Mouse (Mus musculus) adrenal gland, postnatal 36 days (tissue): ENCODE measurements around the gene Cdkn2aipnl. TPM values are rescaled to one million over a fixed set of nuclear protein-coding genes. Genes with fewer than 3 reads are reported as not detected.

Source experiments
- DNase-seq, 2 experiments: peaks; one replicate each; pipeline ENCODE4 v3.0.0; 2021; ENCODE audit warnings: mixed read lengths in 1 of 2
- long read RNA-seq, 2 experiments: library from polyadenylated mRNA; stranded (forward); transcript quantifications; one replicate each; pipeline ENCODE4 v2.0.0; 2021; ENCODE audit warnings: borderline sequencing depth in 2 of 2
- total RNA-seq, 2 experiments: library from RNA; stranded (reverse); gene quantifications; 2 replicates each; pipeline ENCODE4 v1.2.3; 2021

The Cdkn2aipnl gene
- total RNA-seq, result 10 to 100 TPM; 17.8 to 18.2 TPM
- long read RNA-seq, experiment 1, transcript Cdkn2aipnl-201 (3 exons, 1,832 nt), result major isoform, 9 of 13 reads
- long read RNA-seq, experiment 1, partial matches to known transcripts, result 3 of 13 reads
- long read RNA-seq, experiment 1, other reads (novel, unspliced or antisense), result 1 of 13 reads
- long read RNA-seq, experiment 2, partial matches to known transcripts, result 0 of 4 reads
- long read RNA-seq, experiment 2, other reads (novel, unspliced or antisense), result 0 of 4 reads

DNA sequence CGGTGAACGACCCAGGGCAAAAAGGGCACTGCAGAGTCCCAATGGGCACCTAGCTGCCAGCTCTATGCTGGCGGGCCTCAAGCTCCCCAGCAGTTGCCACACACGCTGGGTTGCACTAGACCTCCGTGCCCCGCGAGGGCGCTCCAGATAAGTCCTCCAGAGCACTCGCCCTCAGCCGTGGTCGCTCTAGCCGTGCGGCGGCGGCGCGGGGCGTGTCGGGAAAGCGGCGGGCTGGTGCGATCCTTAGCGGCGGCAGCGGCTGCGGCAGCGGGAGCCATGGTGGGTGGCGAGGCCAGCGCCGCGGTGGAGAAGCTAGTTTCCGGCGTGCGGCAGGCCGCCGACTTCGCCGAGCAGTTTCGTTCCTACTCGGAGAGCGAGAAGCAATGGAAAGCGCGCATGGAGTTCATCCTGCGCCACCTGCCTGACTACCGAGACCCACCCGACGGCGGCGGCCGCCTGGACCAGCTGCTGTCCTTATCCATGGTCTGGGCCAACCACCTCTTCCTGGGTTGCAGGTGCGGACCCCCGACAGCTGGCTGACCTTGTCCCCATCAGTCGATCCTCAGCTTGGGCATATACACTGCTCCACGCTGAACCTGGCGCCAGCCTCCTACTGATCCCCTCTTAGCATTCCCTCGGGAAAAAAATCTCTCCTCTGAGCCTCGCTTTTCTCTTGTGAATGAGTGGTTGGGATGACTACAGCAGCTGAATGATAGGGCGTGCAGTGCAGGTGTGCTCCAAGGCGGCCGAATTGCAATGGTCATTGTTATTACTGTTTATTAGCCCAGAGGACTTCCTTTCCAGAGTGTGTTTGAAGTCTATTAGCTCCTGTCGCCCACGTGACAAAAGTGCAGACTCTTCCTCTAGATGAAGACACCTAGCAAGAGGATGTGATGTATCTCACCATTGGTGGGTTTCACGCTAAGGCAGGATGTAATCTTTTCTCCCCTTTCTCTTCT lies at the start of gene Cdkn2aipnl:
TSS of gene Cdkn2aipnl (plus strand) at position 219 of the 959 bp plus-strand sequence.
- peak; percentile 98 for DNase-seq

GRCm38 (mm10) chr11:51917951-51918350 lies 49.5 kb upstream of the Cdkn2aipnl start:
- peak; percentile 31 to 37 for DNase-seq

- no peak for DNase-seq
Measured at GRCm38 (mm10) chr11:51918576-51918975, 48.9 kb upstream of the Cdkn2aipnl start.

- no peak for DNase-seq
Measured at GRCm38 (mm10) chr11:51921355-51922125, 45.9 kb upstream of the Cdkn2aipnl start.

GRCm38 (mm10) chr11:51922421-51922841 lies 45.0 kb upstream of the Cdkn2aipnl start:
- DNase-seq, result no peak

DNA sequence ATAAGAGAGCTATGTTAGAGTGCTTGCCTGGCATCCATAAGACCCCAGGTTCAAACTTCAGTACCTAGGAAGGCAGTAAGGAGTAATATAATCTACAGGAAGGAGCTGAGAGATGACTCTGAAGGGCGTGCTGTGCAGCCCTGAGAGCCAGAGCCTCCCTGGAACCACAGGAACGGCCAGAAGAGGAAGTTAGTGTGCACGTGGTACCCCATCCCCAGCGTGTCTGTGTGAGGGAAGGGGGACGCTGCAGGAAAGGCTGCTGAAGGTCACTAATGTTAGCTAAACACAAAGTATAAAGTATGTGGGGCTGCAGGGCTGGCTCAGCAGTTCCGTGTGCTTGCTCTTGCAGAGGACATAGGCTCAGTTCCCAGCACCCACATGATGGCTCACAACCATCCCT lies 41.9 kb upstream of the Cdkn2aipnl start:
- DNase-seq, result peak in 1 of 2 experiments; percentile 24

DNA sequence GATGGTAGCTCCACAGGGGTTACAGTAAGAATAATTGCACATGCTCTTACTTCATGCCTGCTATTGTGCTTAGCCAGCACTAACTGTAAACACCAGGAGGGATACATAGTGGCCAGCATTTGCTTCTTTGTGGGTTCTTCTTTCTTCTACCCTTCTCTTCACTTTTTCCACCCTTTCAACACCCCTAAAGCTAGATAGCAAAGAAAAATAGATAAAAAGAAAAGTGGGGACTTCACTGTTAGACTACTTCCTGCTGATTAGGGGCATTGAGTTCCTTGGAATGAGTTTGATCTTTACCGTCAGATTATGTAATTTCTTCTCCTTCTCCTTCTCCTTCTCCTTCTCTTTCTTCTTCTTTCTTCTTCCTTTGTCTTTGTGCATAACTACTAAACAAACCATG lies 41.1 kb upstream of the Cdkn2aipnl start:
- no peak for DNase-seq

GRCm38 (mm10) chr11:51927106-51927505 lies 40.4 kb upstream of the Cdkn2aipnl start:
- DNase-seq, result no peak

DNA sequence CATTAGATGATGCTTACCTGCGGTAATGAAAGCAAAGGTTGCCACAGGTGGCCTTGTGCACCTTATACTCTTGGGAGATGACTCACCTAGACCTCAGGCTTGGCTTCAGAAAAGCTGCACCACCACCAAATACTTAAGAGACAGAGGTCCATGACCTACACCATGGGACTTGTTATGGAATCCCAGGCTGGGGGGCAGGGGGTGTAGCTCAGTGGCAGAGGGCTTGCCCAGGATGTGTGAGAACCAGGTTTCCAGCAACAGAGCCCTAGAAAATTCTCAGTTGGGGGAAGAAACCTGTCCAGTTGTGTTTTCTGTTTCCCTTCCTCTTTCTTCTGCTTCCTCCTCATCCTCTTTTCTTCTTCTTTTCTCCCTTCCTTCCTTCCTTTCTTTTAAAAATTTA lies 36.3 kb upstream of the Cdkn2aipnl start:
- no peak for DNase-seq

- DNase-seq, result peak in 1 of 2 experiments; percentile 14
Measured at GRCm38 (mm10) chr11:51931790-51932189, 35.7 kb upstream of the Cdkn2aipnl start.

GRCm38 (mm10) chr11:51934230-51934629 lies 33.2 kb upstream of the Cdkn2aipnl start:
- peak in 1 of 2 experiments; percentile 15 for DNase-seq

GRCm38 (mm10) chr11:51935636-51936434 lies 31.6 kb upstream of the Cdkn2aipnl start:
- no peak for DNase-seq

GRCm38 (mm10) chr11:51937361-51937781 lies 30.1 kb upstream of the Cdkn2aipnl start:
- DNase-seq, result no peak

DNA sequence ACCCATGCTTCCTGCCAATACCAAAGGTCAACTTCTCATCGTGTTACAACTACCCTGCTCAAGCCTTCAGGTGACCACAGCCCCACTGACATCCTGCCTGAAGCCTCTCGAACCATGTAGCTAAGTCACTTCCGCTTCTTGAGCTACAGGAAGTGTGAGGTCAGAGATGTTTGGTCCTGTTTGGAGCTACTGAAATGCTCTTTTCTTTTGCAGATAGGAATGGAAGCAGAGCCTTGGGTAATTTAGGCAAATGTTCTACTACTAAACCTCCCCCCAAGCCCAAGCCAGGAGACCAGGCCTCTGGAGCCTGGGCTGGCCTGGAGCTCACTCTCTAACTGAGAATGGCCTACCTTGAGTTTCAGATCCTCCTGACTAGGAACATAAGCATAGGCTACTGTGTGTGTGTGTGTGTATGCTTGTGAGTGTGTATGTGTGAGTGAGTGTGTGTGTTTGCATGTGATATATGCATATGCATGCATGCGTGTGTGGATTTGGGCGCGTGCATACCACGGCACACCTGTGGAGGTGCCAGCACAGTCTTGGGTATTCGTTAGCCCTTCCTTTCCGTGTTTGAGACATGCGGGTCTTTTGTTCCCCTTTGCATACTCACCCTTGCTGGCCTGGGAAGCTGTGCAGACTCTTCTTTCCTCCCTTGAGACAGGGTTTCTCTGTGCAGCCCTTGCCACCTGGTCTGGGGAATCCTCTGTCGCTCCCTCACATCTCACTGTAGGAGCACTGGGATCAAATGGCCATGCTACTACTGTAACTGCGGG lies 28.5 kb upstream of the Cdkn2aipnl start:
- no peak for DNase-seq

DNA sequence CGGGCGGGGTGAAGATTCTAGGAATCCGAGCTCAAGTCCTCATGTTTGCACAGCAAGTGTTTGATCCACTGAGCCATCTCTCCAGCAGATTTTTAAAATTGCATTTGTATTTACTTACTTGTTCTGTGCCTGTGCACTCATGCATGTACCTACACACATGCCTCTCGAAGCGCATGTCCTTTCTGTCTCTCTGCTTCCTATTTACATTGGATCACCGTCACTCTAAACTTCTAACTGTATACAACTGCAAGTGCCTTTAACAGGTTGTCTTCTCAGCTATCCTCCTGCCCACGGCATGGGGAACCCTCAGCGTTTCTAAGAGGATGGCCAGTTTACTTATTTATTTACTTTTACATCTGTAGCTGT lies 27.9 kb upstream of the Cdkn2aipnl start:
- no peak for DNase-seq

DNA sequence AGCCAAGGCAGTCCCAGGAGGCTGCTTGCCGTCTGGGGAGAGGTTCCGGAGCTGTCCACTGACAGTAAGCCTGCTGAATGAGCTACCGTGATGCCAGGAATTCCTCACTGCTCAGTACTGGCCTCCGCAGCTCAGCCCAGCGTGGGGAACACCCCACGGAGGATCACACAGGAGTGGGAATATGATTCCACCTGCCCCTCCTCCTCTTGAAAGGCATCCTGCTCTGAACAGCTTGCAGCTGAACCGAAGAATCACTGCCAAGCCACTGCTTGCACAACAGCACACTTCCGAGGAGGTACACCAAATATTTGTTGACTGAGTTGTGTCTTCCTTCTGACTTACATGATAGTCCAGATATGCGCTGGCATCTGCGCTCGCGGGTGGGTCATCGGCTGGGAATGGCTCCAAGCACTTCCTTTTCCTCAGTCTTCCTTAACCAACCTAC lies 26.9 kb upstream of the Cdkn2aipnl start:
- DNase-seq, result peak; percentile 22 to 39

- no peak for DNase-seq
Measured at GRCm38 (mm10) chr11:51942602-51943499, 24.6 kb upstream of the Cdkn2aipnl start.

GRCm38 (mm10) chr11:51943500-51943841 lies 24.0 kb upstream of the Cdkn2aipnl start:
- DNase-seq, result no peak

GRCm38 (mm10) chr11:51944239-51944638 lies 23.2 kb upstream of the Cdkn2aipnl start:
- DNase-seq, result no peak

GRCm38 (mm10) chr11:51945548-51945947 lies 21.9 kb upstream of the Cdkn2aipnl start:
- no peak for DNase-seq
